Mouse (Mus musculus) brown adipose tissue, adult 24 weeks (tissue): ENCODE measurements around the gene Cpb2. TPM values are rescaled to one million over a fixed set of nuclear protein-coding genes. Genes with fewer than 3 reads are reported as not detected.

Source experiments
- H3K27ac ChIP-seq: fragments of 200-500 bp; replicated peaks from 2 replicates; pipeline ENCODE4 v1.5.1; 2012; ENCODE audit warnings: low read depth, mild to moderate bottlenecking, low read length
- H3K4me1 ChIP-seq: fragments of 200-500 bp; 2 replicates; pipeline ENCODE4 v1.6.1; 2012; ENCODE audit warnings: low read length, mixed read lengths; ENCODE audit not compliant: control insufficient read depth, insufficient read depth, insufficient read length
- H3K4me3 ChIP-seq: fragments of 200-500 bp; 2 replicates; pipeline ENCODE4 v1.5.1; 2012; ENCODE audit warnings: low read depth, mild to moderate bottlenecking, low read length, moderate library complexity; ENCODE audit not compliant: insufficient read depth
- polyA plus RNA-seq: library from polyadenylated mRNA; stranded (reverse); fragments of >200 nt; gene quantifications from 2 replicates; pipeline ENCODE4 v1.2.4, GENCODE M21; 2012; ENCODE audit not compliant: missing spikeins, insufficient read depth, insufficient read length

Cpb2 gene
- polyA plus RNA-seq, 1 experiment = not detected

GRCm38 (mm10) chr14:75301081-75301480 is 59.0 kb downstream of the Cpb2 start:
- Histone ChIP-seq H3K4me1 (no peaks in the 10 kb centered on the region; the same call in 1 of the 2 replicates), H3K4me3 (no peak overlapping the region), H3K27ac (no peak overlapping the region)

- no peaks in the 10 kb centered on the region; the same call in 1 of the 2 replicates for H3K4me1 ChIP-seq
- H3K27ac ChIP-seq = no peak overlapping the region
- H3K4me3 ChIP-seq = no peak overlapping the region
Measured at GRCm38 (mm10) chr14:75303807-75304206, 61.7 kb downstream of the Cpb2 start.

- Histone ChIP-seq H3K27ac (no peak overlapping the region), H3K4me3 (no peak overlapping the region), H3K4me1 (no peaks in the 10 kb centered on the region; the same call in 1 of the 2 replicates)
Measured at GRCm38 (mm10) chr14:75307855-75308254, 65.8 kb downstream of the Cpb2 start.

GRCm38 (mm10) chr14:75309336-75309992 is 67.4 kb downstream of the Cpb2 start:
- Histone ChIP-seq H3K4me3 (no peak overlapping the region), H3K27ac (no peak overlapping the region), H3K4me1 (no peaks in the 10 kb centered on the region)

GRCm38 (mm10) chr14:75314484-75314883 is 72.4 kb downstream of the Cpb2 start:
- Histone ChIP-seq H3K4me1 (no peaks in the 10 kb centered on the region), H3K4me3 (no peak overlapping the region)

GRCm38 (mm10) chr14:75318736-75319135 is 76.6 kb downstream of the Cpb2 start:
- no peak overlapping the region for H3K27ac ChIP-seq
- H3K4me1 ChIP-seq = no peaks in the 10 kb centered on the region
- no peak overlapping the region for H3K4me3 ChIP-seq

More at GRCm38 (mm10) chr14:75314484-75314883, 72.4 kb downstream of the Cpb2 start:
- no peak overlapping the region for H3K27ac ChIP-seq

GRCm38 (mm10) chr14:75320269-75320668 is 78.2 kb downstream of the Cpb2 start:
- no peak overlapping the region for H3K4me3 ChIP-seq
- no peaks in the 10 kb centered on the region for H3K4me1 ChIP-seq
- no peak overlapping the region for H3K27ac ChIP-seq

GRCm38 (mm10) chr14:75323354-75323753 is 81.3 kb downstream of the Cpb2 start:
- no peak overlapping the region for H3K27ac ChIP-seq
- no peak overlapping the region for H3K4me3 ChIP-seq
- no peaks in the 10 kb centered on the region for H3K4me1 ChIP-seq

GRCm38 (mm10) chr14:75328062-75328461 is 86.0 kb downstream of the Cpb2 start:
- Histone ChIP-seq H3K4me1 (no peaks in the 10 kb centered on the region), H3K27ac (no peak overlapping the region), H3K4me3 (no peak overlapping the region)

GRCm38 (mm10) chr14:75330621-75331020 is 88.5 kb downstream of the Cpb2 start:
- no peak overlapping the region for H3K4me3 ChIP-seq
- H3K27ac ChIP-seq = no peak overlapping the region
- no peaks in the 10 kb centered on the region for H3K4me1 ChIP-seq

Other genes starting within 250 kb of the Cpb2 start
- 0.44 TPM in 1 of 2 replicates, not detected in the other for gene Rubcnl, start 226.3 kb upstream of the Cpb2 start, polyA plus RNA-seq
- gene Lrrc63, start 111.4 kb upstream of the Cpb2 start, polyA plus RNA-seq = not detected in 2 replicates
- gene Lcp1, start 111.2 kb upstream of the Cpb2 start, polyA plus RNA-seq = 13.4 and 14.5 TPM in 2 replicates
- 10.2 and 13.0 TPM in 2 replicates for gene Zc3h13, start 42.1 kb downstream of the Cpb2 start, polyA plus RNA-seq
- gene Siah3, start 213.7 kb downstream of the Cpb2 start, polyA plus RNA-seq = not detected in 2 replicates